8 mouse cellular contexts compared by ENCODE assay signal in genomic region chr13:38960063-38961050, GRCm38 (mm10). TPM values are rescaled to one million over a fixed set of nuclear protein-coding genes. Genes with fewer than 3 reads are reported as not detected.
DNase-seq lines count a peak whose midpoint lies in the region; ATAC-seq lines count a peak whose summit lies in the region.

Slc35b3 (minus strand) TSS chr13:38960875.

- DNase-seq in CD4-positive helper T cell, adult 2 months (ENCODE audit: low read depth, low spot score): peak; percentile 88
- DNase-seq in brain, embryonic 18.5 days (ENCODE audit: low read depth, low spot score): peak; percentile 40
- peak; percentile 93 for DNase-seq in kidney, postnatal 10 days
- DNase-seq in liver, embryonic 13.5 days: peak; percentile 72
- peak; percentile 87 for DNase-seq in neural tube, embryonic 10.5 days (ENCODE audit: extremely low spot score, low spot score)

- H3K4me1 ChIP-seq in heart, embryonic 13.5 days: peaks cover 28% of the 10 kb centered on the region
- H3K4me1 ChIP-seq in liver, embryonic 13.5 days (replicated peaks): peaks cover 32% of the 10 kb centered on the region
- H3K4me1 ChIP-seq in stomach, embryonic 16.5 days (ENCODE audit: control insufficient read depth, insufficient read depth, low read length): peaks cover 17% of the 10 kb centered on the region

- peak within 1 kb of the TSS; percentile 92 for H3K9ac ChIP-seq in heart, embryonic 13.5 days
- H3K9ac ChIP-seq in liver, embryonic 13.5 days: peak within 1 kb of the TSS; percentile 84
- peak within 1 kb of the TSS; percentile 93 for H3K9ac ChIP-seq in stomach, embryonic 16.5 days (ENCODE audit: low read length)

- peak within 1 kb of the TSS; percentile 81 for H3K4me2 ChIP-seq in heart, embryonic 13.5 days
- H3K4me2 ChIP-seq in liver, embryonic 13.5 days: peak within 1 kb of the TSS; percentile 78
- H3K4me2 ChIP-seq in stomach, embryonic 16.5 days (ENCODE audit: low read depth, low read length): peak within 1 kb of the TSS; percentile 71

- H3K9me3 ChIP-seq in heart, embryonic 13.5 days: no peaks in the 10 kb centered on the region
- no peaks in the 10 kb centered on the region for H3K9me3 ChIP-seq in liver, embryonic 13.5 days (replicated peaks)
- H3K9me3 ChIP-seq in stomach, embryonic 16.5 days (replicated peaks; ENCODE audit: control insufficient read depth, low read length): no peaks in the 10 kb centered on the region

- peaks cover 6% of the 10 kb centered on the region for H3K36me3 ChIP-seq in heart, embryonic 13.5 days
- H3K36me3 ChIP-seq in liver, embryonic 13.5 days: 0 out of 2 replicates have a peak, but pooled peaks cover 5% of the 10 kb centered on the region
- H3K36me3 ChIP-seq in stomach, embryonic 16.5 days (ENCODE audit: control insufficient read depth, insufficient read depth, low read length): no peaks in the 10 kb centered on the region

- ATAC-seq in erythroid progenitor cell, adult 5-6 weeks (replicated peaks; ENCODE audit: low FRiP score, poor library complexity, severe bottlenecking): peak; percentile 93
- peak; percentile 89 for ATAC-seq in heart, embryonic 13.5 days (ENCODE audit: extremely low read depth, insufficient number of reproducible peaks, low FRiP score, low TSS enrichment)
- ATAC-seq in liver, embryonic 13.5 days (ENCODE audit: low read depth): peak; percentile 99
- ATAC-seq in stomach, embryonic 16.5 days (ENCODE audit: insufficient read depth, low FRiP score): peak; percentile 97

- peak within 1 kb of the TSS; percentile 83 for H3K27ac ChIP-seq in heart, embryonic 13.5 days (replicated peaks)
- peak within 1 kb of the TSS; percentile 78 for H3K27ac ChIP-seq in liver, embryonic 13.5 days
- peak within 1 kb of the TSS; percentile 87 for H3K27ac ChIP-seq in stomach, embryonic 16.5 days (ENCODE audit: low read length)

- H3K4me3 ChIP-seq in heart, embryonic 13.5 days: peak within 1 kb of the TSS; percentile 96
- peak within 1 kb of the TSS; percentile 90 for H3K4me3 ChIP-seq in liver, embryonic 13.5 days (replicated peaks)
- peak within 1 kb of the TSS; percentile 91 for H3K4me3 ChIP-seq in stomach, embryonic 16.5 days (replicated peaks; ENCODE audit: low read length)

- under 1% methylated on average over 67 of the region's 67 CpGs for WGBS in heart, embryonic 13.5 days
- WGBS in liver, embryonic 13.5 days (ENCODE audit: insufficient replicate concordance): 1% methylated on average over 67 of the region's 67 CpGs
- 1% methylated on average over 67 of the region's 67 CpGs for WGBS in stomach, embryonic 16.5 days

- no peaks in the 10 kb centered on the region for H3K27me3 ChIP-seq in heart, embryonic 13.5 days (replicated peaks)
- no peaks in the 10 kb centered on the region for H3K27me3 ChIP-seq in liver, embryonic 13.5 days
- H3K27me3 ChIP-seq in stomach, embryonic 16.5 days (ENCODE audit: control insufficient read depth, insufficient read depth, low read length): no peaks in the 10 kb centered on the region

RNA-seq across cellular contexts. Expression of gene Slc35b3, which starts in this region (rescaled TPM):
- total RNA-seq in erythroid progenitor cell, adult 5-6 weeks (2015; ENCODE audit: low replicate concordance): 13.3 and 23.1 TPM in 2 replicates
- 6.7 and 7.2 TPM in 2 replicates for total RNA-seq in erythroid progenitor cell, adult 5-6 weeks (2017; ENCODE audit: low replicate concordance)
- polyA plus RNA-seq in heart, embryonic 13.5 days (2015; fragmentation: Nextera tagmentation; extraction: Ambion mirVana): 20.4 and 21.5 TPM in 2 replicates
- polyA plus RNA-seq in liver, embryonic 13.5 days (2015; fragmentation: Nextera tagmentation; extraction: Ambion mirVana): 12.7 and 14.2 TPM in 2 replicates
- polyA plus RNA-seq in stomach, embryonic 16.5 days (2015; fragmentation: Nextera tagmentation; extraction: Ambion mirVana): 40.9 and 42.4 TPM in 2 replicates

Comparison
In these comparisons a context has a peak if more than half of its experiments do, and no peak if none do; other contexts are left out.
1. Peak in every context shown above with its lines: DNase-seq, ATAC-seq, H3K4me3 ChIP-seq and H3K27ac ChIP-seq.
2. DNase-seq: peak in every context shown above with its lines; median percentile 93 in kidney, postnatal 10 days; 88 in CD4-positive helper T cell, adult 2 months; 87 in neural tube, embryonic 10.5 days; 72 in liver, embryonic 13.5 days; 40 in brain, embryonic 18.5 days.